Mouse (Mus musculus) small intestine, adult 10 weeks (tissue): ENCODE results near the gene Ccdc36. TPM values are rescaled to one million over a fixed set of nuclear protein-coding genes. Genes with fewer than 3 reads are reported as not detected.

Experiments used
- polyA plus RNA-seq: library from polyadenylated mRNA; stranded (reverse); fragments of 350-450 nt; fragmentation: Illumina TruSeq; extraction: RNeasy Lipid Tissue Mini Kit (QIAGEN cat#74804); gene quantifications from one replicate; pipeline ENCODE4 v1.2.3, GENCODE M21; 2014; ENCODE audit warnings: low replicate concordance

The Ccdc36 gene
- not detected for polyA plus RNA-seq

DNA sequence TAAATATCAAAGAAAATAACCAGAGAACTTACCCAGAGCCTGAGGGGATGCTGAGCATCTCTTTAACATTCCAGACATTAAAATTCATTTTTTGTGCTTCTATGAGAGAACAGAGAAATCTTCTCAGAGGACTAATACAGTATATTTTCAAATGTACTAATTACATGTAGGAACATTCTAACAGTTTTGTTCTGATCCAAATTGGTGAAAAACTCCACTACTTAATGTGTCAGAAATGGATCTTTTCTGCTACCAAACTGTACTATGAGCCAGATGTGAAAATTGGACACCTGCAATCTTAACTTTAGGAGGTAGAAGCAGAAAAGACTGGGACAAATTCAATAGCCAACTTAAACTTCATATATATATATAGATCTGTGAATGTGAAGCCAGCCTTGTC is at the start of gene Ccdc36:
Gene Ccdc36 (minus strand): TSS at position 101 of the 400 bp plus-strand sequence.

GRCm38 (mm10) chr9:108461181-108461631 is 32.9 kb upstream of the Ccdc36 start, which contains the start of gene Klhdc8b:
TSS of gene Klhdc8b (minus strand) at chr9:108461581.

DNA sequence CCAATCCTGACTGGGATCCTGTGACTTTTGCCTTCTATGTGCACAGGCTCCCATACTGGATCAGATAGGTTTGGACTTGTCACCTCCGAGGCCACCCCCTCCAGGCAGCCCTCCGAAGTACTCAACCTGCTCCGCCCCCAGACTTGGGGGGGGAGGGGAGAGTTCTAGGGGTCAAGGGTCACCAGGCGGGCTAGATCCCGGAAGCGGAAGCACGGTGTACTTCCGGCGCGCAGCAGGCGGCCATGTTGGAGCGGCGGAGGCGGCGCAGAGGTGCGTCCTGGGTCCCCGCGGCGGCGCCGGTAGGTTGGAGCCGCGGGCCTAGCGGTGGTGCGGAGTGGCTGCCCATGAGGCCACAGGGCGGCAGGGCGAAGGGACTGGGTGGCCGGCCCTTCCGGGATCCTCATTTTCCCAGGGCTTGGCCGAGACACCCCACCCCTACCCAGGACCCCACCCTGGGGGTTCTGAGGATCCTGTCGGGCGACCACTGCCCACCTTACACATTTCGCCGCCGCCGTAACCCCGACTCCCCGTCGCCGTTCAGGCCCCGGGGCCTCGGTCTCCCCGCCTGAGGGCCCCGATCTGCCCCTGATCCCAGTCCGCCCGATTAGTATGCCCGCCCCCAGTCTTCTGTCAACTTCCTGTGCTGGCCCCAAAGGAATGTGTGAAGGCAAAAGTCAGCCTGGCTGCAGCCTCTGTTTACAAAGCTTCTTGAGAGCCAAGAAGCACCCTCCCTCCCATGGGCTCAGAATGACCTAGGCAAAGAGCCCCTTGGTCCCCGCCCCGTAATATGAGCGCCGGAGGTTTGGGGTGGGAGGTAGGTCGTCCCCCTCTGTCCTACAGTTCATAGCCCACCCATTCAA is 32.3 kb upstream of the Ccdc36 start, which contains the start of gene Ccdc71:
Gene Ccdc71 (plus strand): TSS at position 209 of the 860 bp plus-strand sequence.

DNA sequence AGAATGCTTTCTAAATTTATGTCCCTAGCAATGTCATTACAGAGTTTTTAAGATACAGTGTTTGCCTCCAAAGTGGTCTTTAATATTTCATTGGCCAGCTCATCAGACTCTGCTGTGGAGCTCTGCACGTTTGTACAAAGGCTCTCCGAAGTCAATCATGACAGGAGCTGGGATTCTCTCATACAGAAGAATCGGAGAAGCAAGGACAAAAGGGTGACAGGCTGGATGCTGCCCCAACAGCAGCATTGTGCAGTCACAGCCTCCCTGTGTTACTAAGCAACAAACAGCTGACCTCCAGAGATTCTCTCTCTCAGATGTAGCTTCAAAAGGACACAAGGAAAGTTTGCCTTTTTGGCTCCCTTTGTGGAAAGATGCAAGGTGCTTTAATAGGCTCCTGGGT is 7.9 kb upstream of the Ccdc36 start, which contains the start of gene BC048562:
Gene BC048562 (plus strand): TSS at position 301 of the 400 bp plus-strand sequence.

GRCm38 (mm10) chr9:108392676-108393075 is 35.6 kb downstream of the Ccdc36 start, which contains the start of gene 1700102P08Rik:
TSS of gene 1700102P08Rik (plus strand) at chr9:108392805.

Other genes with a start within 250 kb of the Ccdc36 start
- 0.19 TPM for gene Bsn, start 238.1 kb downstream of the Ccdc36 start, polyA plus RNA-seq
- gene Dag1, start 164.5 kb downstream of the Ccdc36 start, polyA plus RNA-seq, result 31.6 TPM
- gene Nicn1, start 138.1 kb downstream of the Ccdc36 start, polyA plus RNA-seq, result 4.0 TPM
- gene Amt, start 131.6 kb downstream of the Ccdc36 start, polyA plus RNA-seq, result 0.45 TPM
- 419 TPM for gene Rhoa, start 122.4 kb downstream of the Ccdc36 start, polyA plus RNA-seq
- 11.5 TPM for gene Tcta, start 122.3 kb downstream of the Ccdc36 start, polyA plus RNA-seq
- 13.5 TPM for gene Gpx1, start 89.6 kb downstream of the Ccdc36 start, polyA plus RNA-seq
- gene Usp4, start 80.6 kb downstream of the Ccdc36 start, polyA plus RNA-seq, result 45.5 TPM
- 1.4 TPM for gene 1700102P08Rik, start 35.7 kb downstream of the Ccdc36 start, polyA plus RNA-seq
- not detected for gene BC048562, start 8.0 kb upstream of the Ccdc36 start, polyA plus RNA-seq
- gene Ccdc71, start 32.0 kb upstream of the Ccdc36 start, polyA plus RNA-seq, result 2.2 TPM
- not detected for gene Klhdc8b, start 33.1 kb upstream of the Ccdc36 start, polyA plus RNA-seq
- 0.67 TPM for gene Lamb2, start 51.3 kb upstream of the Ccdc36 start, polyA plus RNA-seq
- gene Usp19, start 62.1 kb upstream of the Ccdc36 start, polyA plus RNA-seq, result 4.3 TPM
- 84.5 TPM for gene Qars, start 79.2 kb upstream of the Ccdc36 start, polyA plus RNA-seq
- 34.9 TPM for gene Qrich1, start 88.3 kb upstream of the Ccdc36 start, polyA plus RNA-seq
- gene Impdh2, start 131.8 kb upstream of the Ccdc36 start, polyA plus RNA-seq, result 13.3 TPM
- 2.7 TPM for gene Ndufaf3, start 138.9 kb upstream of the Ccdc36 start, polyA plus RNA-seq
- 2.3 TPM for gene Dalrd3, start 141.4 kb upstream of the Ccdc36 start, polyA plus RNA-seq
- gene Wdr6, start 150.3 kb upstream of the Ccdc36 start, polyA plus RNA-seq, result 0.67 TPM
- gene P4htm, start 169.2 kb upstream of the Ccdc36 start, polyA plus RNA-seq, result not detected
- gene Arih2, start 220.9 kb upstream of the Ccdc36 start, polyA plus RNA-seq, result 36.2 TPM
- 83.1 TPM for gene Slc25a20, start 233.6 kb upstream of the Ccdc36 start, polyA plus RNA-seq